Mouse (Mus musculus): Measurements from ENCODE around the gene Taf1b.
"Not testable (repeated sequence)": the region's sequence is repeated elsewhere in the genome, so short reads cannot be mapped to it uniquely, and the experiment has no call there.

The Taf1b gene

GRCm38 (mm10) chr12:24498150-24498840, at the start of gene Taf1b:
Taf1b (plus strand) TSS chr12:24498359.
- peak; percentile 68 for DNase-seq

- DNase-seq: no peak
Observed at GRCm38 (mm10) chr12:24460406-24460805, 37.8 kb upstream of the Taf1b start.

GRCm38 (mm10) chr12:24462121-24462520, 36.0 kb upstream of the Taf1b start:
- DNase-seq: peak; percentile 8

GRCm38 (mm10) chr12:24463490-24463889, 34.7 kb upstream of the Taf1b start:
- not testable (repeated sequence) for DNase-seq

GRCm38 (mm10) chr12:24468966-24469365, 29.2 kb upstream of the Taf1b start:
- DNase-seq: no peak

GRCm38 (mm10) chr12:24470943-24471342, 27.2 kb upstream of the Taf1b start:
- DNase-seq: no peak

- no peak for DNase-seq
Observed at GRCm38 (mm10) chr12:24473221-24473620, 24.9 kb upstream of the Taf1b start.

GRCm38 (mm10) chr12:24484930-24485329, 13.2 kb upstream of the Taf1b start:
- DNase-seq: no peak

GRCm38 (mm10) chr12:24486882-24487281, 11.3 kb upstream of the Taf1b start:
- no peak for DNase-seq

GRCm38 (mm10) chr12:24492507-24492906, 5.7 kb upstream of the Taf1b start:
- DNase-seq: not testable (repeated sequence)

- DNase-seq: no peak
Observed at GRCm38 (mm10) chr12:24493011-24493410, 5.1 kb upstream of the Taf1b start.

- no peak for DNase-seq
Observed at GRCm38 (mm10) chr12:24493412-24493811, 4.7 kb upstream of the Taf1b start.

- not testable (repeated sequence) for DNase-seq
Observed at GRCm38 (mm10) chr12:24494791-24495190, 3.4 kb upstream of the Taf1b start.

GRCm38 (mm10) chr12:24498841-24499485, 804 bp downstream of the Taf1b start:
- not testable (repeated sequence) for DNase-seq

- no peak for DNase-seq
Observed at GRCm38 (mm10) chr12:24517118-24517517, 19.0 kb downstream of the Taf1b start.

GRCm38 (mm10) chr12:24521076-24521475, 22.9 kb downstream of the Taf1b start:
- DNase-seq: no peak

- not testable (repeated sequence) for DNase-seq
Observed at GRCm38 (mm10) chr12:24525065-24525464, 26.9 kb downstream of the Taf1b start.

GRCm38 (mm10) chr12:24536390-24536789, 38.2 kb downstream of the Taf1b start:
- no peak for DNase-seq

GRCm38 (mm10) chr12:24537201-24537600, 39.0 kb downstream of the Taf1b start:
- DNase-seq: no peak

GRCm38 (mm10) chr12:24537965-24538364, 39.8 kb downstream of the Taf1b start:
- peak; percentile 6 for DNase-seq

GRCm38 (mm10) chr12:24541426-24542154, 43.4 kb downstream of the Taf1b start:
- no peak for DNase-seq

GRCm38 (mm10) chr12:24547686-24548085, 49.5 kb downstream of the Taf1b start:
- DNase-seq: no peak

- no peak for DNase-seq
Observed at GRCm38 (mm10) chr12:24548885-24549284, 50.7 kb downstream of the Taf1b start.

GRCm38 (mm10) chr12:24552531-24552930, 54.4 kb downstream of the Taf1b start:
- DNase-seq: no peak
